21 mouse cellular contexts compared by ENCODE assay signal in genomic region chr4:72230832-72231231, GRCm38 (mm10). TPM values are rescaled to one million over a fixed set of nuclear protein-coding genes. Genes with fewer than 3 reads are reported as not detected.
DNase-seq lines count a peak whose midpoint lies in the region; ATAC-seq lines count a peak whose summit lies in the region.
"Had no signal": no experiment of that assay in that cellular context is flagged by ENCODE, and none has a peak within 500 bp of the region (broad histone marks: within the 10 kb centered on the region; RNA-seq: fewer than 3 reads in every experiment).

No protein-coding gene starts in this region.

- H3K9ac ChIP-seq in midbrain, embryonic 14.5 days (replicated peaks; ENCODE audit: low read length) = no peak overlapping the region
- H3K9ac ChIP-seq: embryonic facial prominence, embryonic 13.5 days; embryonic facial prominence, embryonic 15.5 days; forebrain, embryonic 13.5 days; forebrain, embryonic 15.5 days; forebrain, postnatal 0 days had no signal

- peak; percentile 82 for DNase-seq in 416B (ENCODE audit: low read depth)
- DNase-seq in fat pad, adult 2 months (ENCODE audit: extremely low read depth, low read depth, low spot score) = peak; percentile 26
- DNase-seq in adrenal gland, adult (ENCODE audit: inconsistent age in 2 of 2, low spot score in 1 of 2) = no peak
- DNase-seq in kidney, postnatal 4 days = no peak
- no peak for DNase-seq in midbrain, embryonic 14.5 days
- DNase-seq: adrenal gland, adult 8-10 months; adrenal gland, postnatal 14 days; adrenal gland, postnatal 36 days; cerebellum, adult 11-12 months; cerebellum, adult 2 months; cerebellum, adult 9-10 months; cerebellum, postnatal 10 days; cerebellum, postnatal 25 days; embryo, embryonic 11 days; forebrain, postnatal 0 days had no signal

- H3K36me3 ChIP-seq in midbrain, embryonic 14.5 days (ENCODE audit: control insufficient read depth, insufficient read depth, low read length) = no peaks in the 10 kb centered on the region
- H3K36me3 ChIP-seq: embryonic facial prominence, embryonic 13.5 days; embryonic facial prominence, embryonic 15.5 days; forebrain, embryonic 15.5 days had no signal

- H3K9me3 ChIP-seq in midbrain, embryonic 14.5 days (ENCODE audit: control insufficient read depth, low read length) = no peaks in the 10 kb centered on the region
- H3K9me3 ChIP-seq: embryonic facial prominence, embryonic 13.5 days; embryonic facial prominence, embryonic 15.5 days; forebrain, embryonic 13.5 days; forebrain, embryonic 15.5 days had no signal

- 0 out of 2 replicates have a peak, but pooled peaks cover 5% of the 10 kb centered on the region for H3K27me3 ChIP-seq in midbrain, embryonic 14.5 days (ENCODE audit: control insufficient read depth, insufficient read depth, low read length)
- H3K27me3 ChIP-seq: embryonic facial prominence, embryonic 13.5 days; embryonic facial prominence, embryonic 15.5 days; forebrain, embryonic 13.5 days; forebrain, embryonic 15.5 days had no signal

- no peaks in the 10 kb centered on the region for H3K4me1 ChIP-seq in midbrain, embryonic 14.5 days (ENCODE audit: control insufficient read depth, insufficient read depth, low read length)
- H3K4me1 ChIP-seq: embryonic facial prominence, embryonic 13.5 days; embryonic facial prominence, embryonic 15.5 days; forebrain, embryonic 15.5 days had no signal

- H3K4me3 ChIP-seq in midbrain, embryonic 14.5 days (replicated peaks; ENCODE audit: low read depth, low read length) = no peak overlapping the region
- H3K4me3 ChIP-seq: embryonic facial prominence, embryonic 13.5 days; embryonic facial prominence, embryonic 15.5 days; erythroblast, embryonic 14.5 days; forebrain, embryonic 13.5 days; forebrain, embryonic 15.5 days had no signal

- H3K27ac ChIP-seq in midbrain, embryonic 14.5 days (replicated peaks; ENCODE audit: low read depth, low read length) = no peak overlapping the region
- H3K27ac ChIP-seq: embryonic facial prominence, embryonic 13.5 days; embryonic facial prominence, embryonic 15.5 days; forebrain, embryonic 13.5 days; forebrain, embryonic 15.5 days had no signal

- no peak overlapping the region for H3K4me2 ChIP-seq in midbrain, embryonic 14.5 days (ENCODE audit: low read length)
- H3K4me2 ChIP-seq: embryonic facial prominence, embryonic 13.5 days; embryonic facial prominence, embryonic 15.5 days; forebrain, embryonic 13.5 days; forebrain, embryonic 15.5 days had no signal

- ATAC-seq in megakaryocyte, adult 5-6 weeks (ENCODE audit: poor library complexity, severe bottlenecking) = peak; percentile 91
- no peak for ATAC-seq in midbrain, embryonic 14.5 days (ENCODE audit: low FRiP score, low TSS enrichment)
- ATAC-seq: forebrain, embryonic 13.5 days; forebrain, embryonic 15.5 days; forebrain, postnatal 0 days had no signal

RNA-seq across cellular contexts. Expression of gene Tle1, which starts 30.1 kb away (rescaled TPM):
- total RNA-seq in megakaryocyte, adult 5-6 weeks (2015) = 14.9 and 16.0 TPM in 2 replicates
- 15.9 and 28.9 TPM in 2 replicates for total RNA-seq in megakaryocyte, adult 5-6 weeks (2017)
- polyA plus RNA-seq in midbrain, embryonic 14.5 days (2014; fragmentation: Nextera tagmentation; extraction: Ambion mirVana) = 43.5 and 51.0 TPM in 2 replicates

Comparison
In these comparisons a context has a peak if more than half of its experiments do, and no peak if none do; other contexts are left out.
1. DNase-seq: peak in 416B (single experiment) and fat pad, adult 2 months (single experiment); none in adrenal gland, adult (0 of 2), kidney, postnatal 4 days (0 of 2) and midbrain, embryonic 14.5 days (single experiment).